Mouse (Mus musculus) erythroblast, embryonic 14.5 days (primary cell): Measurements from ENCODE around the gene Wdtc1.

ENCODE experiments used
- GATA1 ChIP-seq: IDR thresholded peaks from 2 replicates; pipeline ENCODE4 v1.6.1; 2012; ENCODE audit warnings: low read length, inconsistent platforms, mixed read lengths
- TAL1 ChIP-seq: IDR thresholded peaks from 3 replicates; pipeline ENCODE4 v1.6.1; 2012; ENCODE audit warnings: low read length, inconsistent platforms, mixed read lengths

GRCm38 (mm10) chr4:133390585-133390984 is 37.3 kb upstream of the Wdtc1 start:
- no peak for TF ChIP-seq GATA1
- TF ChIP-seq TAL1, result no peak
